Mouse (Mus musculus): ENCODE measurements around the gene Slc12a7. TPM values are rescaled to one million over a fixed set of nuclear protein-coding genes. Genes with fewer than 3 reads are reported as not detected.

The Slc12a7 gene
- polyA plus RNA-seq (2021; fragmentation: Nextera tagmentation) = 1.4 and 2.1 TPM in 2 replicates
- long read RNA-seq, experiment 1, partial matches to known transcripts = 1 of 5 reads
- long read RNA-seq, experiment 1, other reads (novel, unspliced or antisense) = 4 of 5 reads
- long read RNA-seq, experiment 2, full-length matches to known transcripts = 4 of 12 reads
- long read RNA-seq, experiment 2, partial matches to known transcripts = 7 of 12 reads
- long read RNA-seq, experiment 2, other reads (novel, unspliced or antisense) = 1 of 12 reads

GRCm38 (mm10) chr13:73732742-73733700, at the start of gene Slc12a7:
TSS of gene Slc12a7 (plus strand) at chr13:73733094.

GRCm38 (mm10) chr13:73704694-73705325, 28.1 kb upstream of the Slc12a7 start, which contains the start of gene Slc6a19:
TSS of gene Slc6a19 (minus strand) at chr13:73704865.

GRCm38 (mm10) chr13:73847465-73847836, 114.6 kb downstream of the Slc12a7 start, which contains the start of gene Nkd2:
TSS of gene Nkd2 (minus strand) at chr13:73847631.

Other genes with a start within 250 kb of the Slc12a7 start
- 0.15 and 0.18 TPM in 2 replicates for gene Slc6a3, start 196.3 kb upstream of the Slc12a7 start, polyA plus RNA-seq (2021; fragmentation: Nextera tagmentation)
- 62.1 and 63.2 TPM in 2 replicates for gene Clptm1l, start 129.1 kb upstream of the Slc12a7 start, polyA plus RNA-seq (2021; fragmentation: Nextera tagmentation)
- gene Tert, start 106.2 kb upstream of the Slc12a7 start, polyA plus RNA-seq (2021; fragmentation: Nextera tagmentation) = 0.54 and 0.67 TPM in 2 replicates
- not detected in 2 replicates for gene Slc6a18, start 55.1 kb upstream of the Slc12a7 start, polyA plus RNA-seq (2021; fragmentation: Nextera tagmentation)
- 0.35 and 0.44 TPM in 2 replicates for gene Slc6a19, start 28.2 kb upstream of the Slc12a7 start, polyA plus RNA-seq (2021; fragmentation: Nextera tagmentation)
- gene Nkd2, start 114.5 kb downstream of the Slc12a7 start, polyA plus RNA-seq (2021; fragmentation: Nextera tagmentation) = 3.2 and 3.8 TPM in 2 replicates
- gene Trip13, start 204.7 kb downstream of the Slc12a7 start, polyA plus RNA-seq (2021; fragmentation: Nextera tagmentation) = 0.55 and 1.2 TPM in 2 replicates
- 48.2 and 51.1 TPM in 2 replicates for gene Brd9, start 204.7 kb downstream of the Slc12a7 start, polyA plus RNA-seq (2021; fragmentation: Nextera tagmentation)
- not detected in 2 replicates for gene Zdhhc11, start 230.8 kb downstream of the Slc12a7 start, polyA plus RNA-seq (2021; fragmentation: Nextera tagmentation)

All from layer of hippocampus, adult 6 months (tissue).